Mouse (Mus musculus): ENCODE measurements around the gene Cox4i1.

Gene Cox4i1

DNA sequence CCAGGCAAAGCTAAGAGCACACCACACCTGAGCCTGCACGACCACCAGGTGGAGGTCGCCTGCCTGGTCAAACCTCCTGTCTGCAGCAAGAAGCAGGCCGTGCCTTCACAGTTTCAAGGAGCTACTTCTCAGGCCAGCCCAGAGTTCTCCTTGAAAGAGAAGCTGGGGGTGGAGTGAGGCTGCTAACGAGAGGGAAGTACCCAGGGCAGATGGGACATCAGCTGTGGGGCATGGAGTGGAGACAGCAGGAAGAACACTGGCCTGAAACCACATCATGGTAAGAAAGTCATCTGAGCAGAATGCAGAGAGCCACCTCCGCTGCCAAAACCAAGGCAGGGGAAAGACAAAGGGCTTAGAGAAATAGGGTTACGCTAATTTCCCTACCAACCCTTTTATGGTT, 3.5 kb upstream of the Cox4i1 start:
- DNase-seq (ENCODE audit: low spot score in 2 of 2) = no peak

DNA sequence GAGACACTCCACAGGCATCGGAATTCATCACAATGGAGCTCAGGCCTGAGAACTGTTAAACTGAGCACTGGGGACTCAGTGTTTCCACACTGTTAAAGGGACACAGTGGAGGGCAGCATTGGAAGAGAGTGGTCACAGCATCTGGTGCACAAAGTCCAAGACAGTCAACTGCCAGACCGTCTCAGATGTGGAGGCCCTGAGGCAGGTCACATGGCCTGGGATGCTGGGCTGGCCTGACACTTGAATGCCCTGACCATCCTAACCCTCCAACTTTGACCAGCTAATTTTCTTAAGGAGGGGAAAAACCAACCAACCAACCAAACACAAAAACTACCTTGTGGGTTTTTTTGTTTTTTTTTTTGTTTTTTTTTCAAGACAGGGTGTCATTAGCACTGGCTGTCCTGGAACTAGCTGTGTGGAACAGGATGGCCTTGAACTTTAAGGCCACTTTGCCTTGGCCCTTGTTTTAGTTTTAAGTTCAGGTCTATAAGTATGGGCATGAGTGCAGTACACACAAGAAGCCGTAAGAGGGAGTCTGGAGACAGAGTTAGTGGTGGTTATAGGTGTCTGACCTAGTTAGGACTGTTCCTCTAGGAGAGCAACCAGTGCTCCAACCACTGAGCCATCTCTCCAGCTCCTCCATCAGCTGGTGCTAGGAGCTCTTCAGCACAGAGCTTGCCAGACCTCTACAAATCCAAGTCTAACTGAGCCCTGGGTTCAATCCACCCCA, 2.1 kb upstream of the Cox4i1 start:
- DNase-seq (ENCODE audit: low spot score in 2 of 2) = peak in 1 of 2 experiments; percentile 25

- no peak for DNase-seq (ENCODE audit: low spot score in 2 of 2)
These were observed 1.1 kb upstream of the Cox4i1 start for GRCm38 (mm10) chr8:120666807-120667470.

GRCm38 (mm10) chr8:120668374-120668905, 418 bp downstream of the Cox4i1 start, which contains the start of gene Emc8:
Gene Emc8, minus strand, starts transcription at chr8:120668573.
- no peak for DNase-seq (ENCODE audit: low spot score in 2 of 2)

DNA sequence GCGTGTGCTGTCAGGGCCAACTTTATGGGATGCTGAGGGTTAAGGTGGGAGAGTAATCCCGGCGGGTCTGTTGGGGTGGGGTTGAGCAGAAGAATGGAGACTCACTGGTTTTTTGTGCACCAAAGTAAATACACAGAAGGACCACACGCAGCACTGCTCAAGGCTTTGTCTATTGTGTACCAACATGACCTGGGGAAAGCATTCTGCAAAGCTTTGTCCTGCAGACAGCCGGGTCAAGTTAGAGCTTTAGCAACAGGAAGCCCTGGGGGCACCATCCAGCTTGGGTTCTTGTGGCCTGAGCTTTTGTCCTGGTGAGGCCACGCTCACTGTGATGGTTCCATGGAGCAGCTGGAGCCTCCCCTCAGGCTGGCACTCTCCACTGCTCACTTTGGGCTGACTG, 3.8 kb downstream of the Cox4i1 start:
- no peak for DNase-seq (ENCODE audit: low spot score in 2 of 2)

DNA sequence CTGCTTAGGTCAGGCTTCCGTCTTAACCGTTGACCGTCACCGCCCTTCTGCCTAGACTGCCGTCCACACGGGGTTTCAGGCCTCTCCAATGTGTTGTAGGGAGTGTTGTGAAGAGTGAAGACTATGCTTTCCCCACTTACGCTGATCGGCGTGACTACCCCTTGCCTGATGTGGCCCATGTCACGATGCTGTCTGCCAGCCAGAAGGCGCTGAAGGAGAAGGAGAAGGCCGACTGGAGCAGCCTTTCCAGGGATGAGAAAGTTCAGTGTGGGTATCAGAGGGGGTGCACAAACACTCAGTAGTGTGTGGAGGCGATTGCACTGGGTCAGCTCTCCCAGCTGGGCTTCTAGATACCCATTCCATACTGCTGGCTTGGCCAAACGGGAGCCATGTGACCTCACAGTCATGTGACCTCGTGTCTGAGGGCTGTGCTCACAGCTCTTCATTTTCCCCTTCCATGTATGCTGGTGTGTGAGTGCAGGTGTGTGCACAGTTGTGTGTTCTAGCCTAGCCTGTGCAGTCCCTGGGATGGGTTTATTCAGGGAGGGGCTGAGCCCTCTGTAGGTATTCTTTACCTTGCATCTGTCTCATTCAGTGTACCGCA, 4.7 kb downstream of the Cox4i1 start:
- no peak for DNase-seq (ENCODE audit: low spot score in 2 of 2)

GRCm38 (mm10) chr8:120673298-120673697, 5.3 kb downstream of the Cox4i1 start:
- no peak for DNase-seq (ENCODE audit: low spot score in 2 of 2)

DNA sequence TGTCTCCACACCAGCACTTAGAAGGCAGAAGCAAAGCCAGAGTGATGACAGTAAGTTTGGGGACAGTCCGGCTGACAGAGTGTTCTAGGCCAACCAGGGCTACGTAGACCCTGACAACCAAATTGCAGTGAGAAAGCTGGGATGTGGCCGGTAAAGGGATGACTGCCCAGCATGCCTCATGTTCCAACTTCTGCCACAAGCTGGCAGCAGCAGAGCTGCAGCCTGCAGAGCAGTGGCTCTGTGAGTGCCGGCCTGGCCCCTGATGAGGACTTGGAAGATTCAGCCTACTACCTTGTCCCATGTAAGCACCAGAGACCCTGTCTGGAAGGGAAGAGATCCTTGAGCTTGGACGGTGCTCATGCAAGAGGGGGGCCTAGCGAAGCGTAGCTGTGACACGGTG, 7.7 kb downstream of the Cox4i1 start:
- no peak for DNase-seq (ENCODE audit: low spot score in 2 of 2)

DNA sequence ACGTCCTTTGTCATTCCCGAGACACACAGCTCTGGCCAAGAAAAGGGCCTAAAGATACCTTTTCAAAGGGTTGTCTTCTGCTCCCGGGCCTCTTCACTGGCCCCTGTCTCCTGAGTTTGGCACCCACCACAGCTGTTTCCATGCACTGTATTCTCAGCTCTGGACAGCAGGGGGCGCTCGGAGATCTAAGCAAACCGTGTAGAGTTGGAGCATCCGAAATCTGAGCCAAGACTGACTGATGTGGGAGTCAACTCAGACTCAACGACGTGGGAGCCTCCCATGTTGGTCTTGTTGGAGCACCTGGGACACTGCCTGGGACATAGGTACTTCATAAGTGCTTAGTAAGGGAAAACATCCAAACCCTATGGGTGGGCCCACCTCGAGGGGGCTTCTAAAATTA, 10.4 kb downstream of the Cox4i1 start:
- peak; percentile 57 to 90 for DNase-seq (ENCODE audit: low spot score in 2 of 2)

GRCm38 (mm10) chr8:120679629-120680387, 11.8 kb downstream of the Cox4i1 start:
- no peak for DNase-seq (ENCODE audit: low spot score in 2 of 2)

DNA sequence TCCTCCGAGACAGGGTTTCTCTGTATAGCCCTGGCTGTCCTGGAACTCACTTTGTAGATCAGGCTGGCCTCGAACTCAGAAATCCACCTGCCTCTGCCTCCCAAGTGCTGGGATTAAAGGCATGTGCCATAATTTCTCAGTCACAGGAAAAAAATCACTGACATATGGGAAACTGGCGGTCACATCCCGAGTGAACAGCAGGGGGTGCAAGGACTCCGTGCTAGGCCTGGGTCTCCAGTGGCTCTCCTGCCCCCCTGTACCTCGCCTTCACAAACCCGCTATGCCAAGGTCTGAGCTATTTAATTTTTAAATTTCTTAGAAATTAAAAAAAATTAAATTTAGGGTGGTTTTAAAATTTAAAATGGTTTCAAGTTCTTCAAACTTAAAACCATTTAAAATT, 12.4 kb downstream of the Cox4i1 start:
- DNase-seq (ENCODE audit: low spot score in 2 of 2) = peak; percentile 28 to 76

GRCm38 (mm10) chr8:120681113-120681512, 13.1 kb downstream of the Cox4i1 start:
- DNase-seq (ENCODE audit: low spot score in 2 of 2) = no peak

GRCm38 (mm10) chr8:120683602-120684001, 15.6 kb downstream of the Cox4i1 start:
- peak; percentile 62 to 83 for DNase-seq (ENCODE audit: low spot score in 2 of 2)

- no peak for DNase-seq (ENCODE audit: low spot score in 2 of 2)
These were observed 16.1 kb downstream of the Cox4i1 start for GRCm38 (mm10) chr8:120684082-120684481.

DNA sequence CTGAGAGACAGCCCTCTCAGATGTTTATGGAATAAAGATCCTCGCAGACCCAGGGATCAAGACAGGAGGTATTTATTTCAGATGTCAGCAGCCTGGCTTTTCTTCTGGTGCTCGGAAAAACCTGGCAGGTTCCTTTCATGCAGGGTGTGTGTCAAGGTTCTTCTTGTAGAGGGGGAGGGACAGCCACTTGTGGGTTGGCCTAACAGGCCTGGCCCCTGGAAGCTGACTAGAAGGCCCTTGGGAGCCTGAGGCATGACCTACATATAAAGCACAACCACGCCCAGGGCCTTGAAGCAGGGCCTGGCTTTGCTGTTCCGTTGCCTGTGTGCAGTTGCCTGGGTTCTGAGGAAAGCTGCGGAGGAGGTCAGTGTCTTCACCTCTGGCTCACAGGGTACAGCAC, 17.1 kb downstream of the Cox4i1 start:
- no peak for DNase-seq (ENCODE audit: low spot score in 2 of 2)

GRCm38 (mm10) chr8:120685591-120685990, 17.6 kb downstream of the Cox4i1 start:
- DNase-seq (ENCODE audit: low spot score in 2 of 2) = no peak

GRCm38 (mm10) chr8:120686051-120686450, 18.0 kb downstream of the Cox4i1 start:
- no peak for DNase-seq (ENCODE audit: low spot score in 2 of 2)

- DNase-seq (ENCODE audit: low spot score in 2 of 2) = no peak
These were observed 18.6 kb downstream of the Cox4i1 start for GRCm38 (mm10) chr8:120686576-120686975.

- DNase-seq (ENCODE audit: low spot score in 2 of 2) = no peak
These were observed 19.8 kb downstream of the Cox4i1 start for GRCm38 (mm10) chr8:120687786-120688185.

- no peak for DNase-seq (ENCODE audit: low spot score in 2 of 2)
These were observed 20.5 kb downstream of the Cox4i1 start for GRCm38 (mm10) chr8:120688511-120688910.

GRCm38 (mm10) chr8:120692934-120693333, 24.9 kb downstream of the Cox4i1 start:
- DNase-seq (ENCODE audit: low spot score in 2 of 2) = no peak

Measured in thymus, postnatal 10 days (tissue).